Mouse (Mus musculus) myocyte (in vitro differentiated cells): ENCODE measurements around the gene Hcar2. TPM values are rescaled to one million over a fixed set of nuclear protein-coding genes. Genes with fewer than 3 reads are reported as not detected.

Source experiments
- H3K27me3 ChIP-seq: one replicate; pipeline ENCODE4 v1.6.1; 2011; ENCODE audit not compliant: control insufficient read depth, insufficient read depth, insufficient read length
- H3K36me3 ChIP-seq: one replicate; pipeline ENCODE4 v1.6.1; 2011; ENCODE audit not compliant: control insufficient read depth, insufficient read depth
- H3K4me2 ChIP-seq: one replicate; pipeline ENCODE4 v1.6.1; 2011; ENCODE audit warnings: low read depth, control low read depth
- H3K4me3 ChIP-seq: one replicate; pipeline ENCODE4 v1.5.1; 2011; ENCODE audit warnings: mild to moderate bottlenecking, control low read depth, moderate library complexity
- H3K79me2 ChIP-seq: one replicate; pipeline ENCODE4 v1.6.1; 2011; ENCODE audit not compliant: control insufficient read depth, insufficient read depth
- H3ac ChIP-seq: one replicate; pipeline ENCODE4 v1.6.1; 2011; ENCODE audit not compliant: control insufficient read depth, insufficient read length
- CEBPB ChIP-seq: IDR thresholded peaks from 2 replicates; pipeline ENCODE4 v1.6.1; 2011; ENCODE audit warnings: mild to moderate bottlenecking, moderate library complexity; ENCODE audit not compliant: poor library complexity, insufficient read depth, severe bottlenecking
- E2F4 ChIP-seq: IDR thresholded peaks from one replicate; pipeline ENCODE4 v1.6.1; 2011; ENCODE audit warnings: mild to moderate bottlenecking, control low read depth, moderate library complexity; ENCODE audit not compliant: insufficient read depth
- MAX ChIP-seq: IDR thresholded peaks from one replicate; pipeline ENCODE4 v1.6.1; 2011; ENCODE audit warnings: low read depth, mild to moderate bottlenecking, control low read depth
- MYOD1 ChIP-seq, 3 experiments: IDR thresholded peaks; one replicate each; pipeline ENCODE4 v1.6.1; 2011; ENCODE audit warnings: control low read depth in 2 of 3, low read depth in 2 of 3, mild to moderate bottlenecking in 2 of 3, moderate library complexity in 1 of 3; ENCODE audit not compliant: insufficient read length in 2 of 3, control insufficient read depth in 1 of 3
- MYOG ChIP-seq, 3 experiments: IDR thresholded peaks; one replicate each; pipeline ENCODE4 v1.6.1; 2011; ENCODE audit warnings: control low read depth in 2 of 3, low read depth in 2 of 3, mild to moderate bottlenecking in 2 of 3; ENCODE audit not compliant: insufficient read length in 2 of 3, control insufficient read depth in 1 of 3, insufficient read depth in 1 of 3
- POLR2A ChIP-seq: IDR thresholded peaks from one replicate; pipeline ENCODE4 v1.6.1; 2011; ENCODE audit warnings: low read depth, mild to moderate bottlenecking, control low read depth, moderate library complexity; ENCODE audit not compliant: insufficient read length
- POLR2AphosphoS2 ChIP-seq: IDR thresholded peaks from one replicate; pipeline ENCODE4 v1.6.1; 2011; ENCODE audit warnings: low read depth, control low read depth; ENCODE audit not compliant: insufficient read length
- REST ChIP-seq: IDR thresholded peaks from one replicate; pipeline ENCODE4 v1.6.1; 2011; ENCODE audit warnings: mild to moderate bottlenecking, control low read depth, moderate library complexity; ENCODE audit not compliant: insufficient read depth, insufficient read length
- SRF ChIP-seq: IDR thresholded peaks from one replicate; pipeline ENCODE4 v1.6.1; 2011; ENCODE audit warnings: low read depth; ENCODE audit not compliant: control insufficient read depth, insufficient read length
- TCF12 ChIP-seq: IDR thresholded peaks from one replicate; pipeline ENCODE4 v1.6.1; 2011; ENCODE audit warnings: mild to moderate bottlenecking, control low read depth; ENCODE audit not compliant: poor library complexity, insufficient read depth, severe bottlenecking
- TCF3 ChIP-seq: IDR thresholded peaks from one replicate; pipeline ENCODE4 v1.6.1; 2011; ENCODE audit warnings: low read depth, control low read depth; ENCODE audit not compliant: insufficient read length
- USF1 ChIP-seq: IDR thresholded peaks from one replicate; pipeline ENCODE4 v1.6.1; 2011; ENCODE audit warnings: low read depth, mild to moderate bottlenecking, control low read depth, moderate library complexity
- polyA plus RNA-seq: library from polyadenylated mRNA; unstranded; fragments of >200 nt; fragmentation: generic; extraction: Trizol; gene quantifications from one replicate; pipeline ENCODE4 v1.2.1, GENCODE M21; 2012; ENCODE audit warnings: missing spikeins

Hcar2 gene
- polyA plus RNA-seq, 1 experiment: not detected

GRCm38 (mm10) chr5:123890987-123891386 lies 25.7 kb upstream of the Hcar2 start:
- Histone ChIP-seq H3ac (no peak overlapping the region), H3K4me2 (no peak overlapping the region), H3K4me3 (no peak overlapping the region), H3K79me2 (no peaks in the 10 kb centered on the region), H3K27me3 (no peaks in the 10 kb centered on the region), H3K36me3 (no peaks in the 10 kb centered on the region)
- TF ChIP-seq POLR2AphosphoS2: no peak
- TF ChIP-seq SRF: no peak
- no peak for TF ChIP-seq MYOD1 (IDR thresholded peaks at IDR 0.05; ENCODE audit: control insufficient read depth in 1 of 3, insufficient read length in 2 of 3, low read depth in 2 of 3)
- TF ChIP-seq TCF3: no peak
- no peak for TF ChIP-seq TCF12
- TF ChIP-seq MAX: no peak
- no peak for TF ChIP-seq POLR2A
- no peak for TF ChIP-seq USF1
- TF ChIP-seq E2F4: no peak
- TF ChIP-seq MYOG (IDR thresholded peaks at IDR 0.05; ENCODE audit: control insufficient read depth in 1 of 3, insufficient read depth in 1 of 3, insufficient read length in 2 of 3, low read depth in 2 of 3): no peak
- no peak for TF ChIP-seq REST
- TF ChIP-seq CEBPB: no peak

GRCm38 (mm10) chr5:123890312-123890711 lies 25.0 kb upstream of the Hcar2 start:
- Histone ChIP-seq H3ac (no peak overlapping the region), H3K36me3 (no peaks in the 10 kb centered on the region), H3K79me2 (no peaks in the 10 kb centered on the region), H3K4me3 (no peak overlapping the region), H3K27me3 (no peaks in the 10 kb centered on the region), H3K4me2 (no peak overlapping the region)
- TF ChIP-seq SRF: no peak
- no peak for TF ChIP-seq MYOD1 (IDR thresholded peaks at IDR 0.05; ENCODE audit: control insufficient read depth in 1 of 3, insufficient read length in 2 of 3, low read depth in 2 of 3)
- no peak for TF ChIP-seq TCF3
- TF ChIP-seq POLR2AphosphoS2: no peak
- no peak for TF ChIP-seq CEBPB
- no peak for TF ChIP-seq MYOG (IDR thresholded peaks at IDR 0.05; ENCODE audit: control insufficient read depth in 1 of 3, insufficient read depth in 1 of 3, insufficient read length in 2 of 3, low read depth in 2 of 3)

DNA sequence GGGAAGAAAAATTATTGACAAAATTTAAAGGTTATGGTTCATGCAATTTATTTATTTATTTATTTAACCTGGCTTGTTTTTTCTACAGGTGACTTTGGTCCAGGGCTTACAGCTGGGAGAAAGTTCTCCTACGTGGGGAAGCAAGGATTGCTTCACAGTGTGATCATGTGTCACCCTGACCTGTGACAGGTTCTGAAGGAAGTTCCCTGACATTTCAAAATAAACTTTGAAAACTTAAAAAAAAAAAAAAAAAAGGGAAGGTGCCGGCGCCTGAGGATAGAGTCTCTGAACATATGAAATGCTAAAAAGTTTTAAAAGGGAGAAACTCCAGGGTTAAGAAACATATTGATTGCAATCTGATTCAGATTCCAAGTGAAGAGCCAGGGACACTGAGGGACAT lies 21.1 kb upstream of the Hcar2 start:
- TF ChIP-seq TCF3: no peak
- no peak for TF ChIP-seq REST
- no peak for TF ChIP-seq CEBPB
- TF ChIP-seq MYOD1 (IDR thresholded peaks at IDR 0.05; ENCODE audit: control insufficient read depth in 1 of 3, insufficient read length in 2 of 3, low read depth in 2 of 3): no peak
- TF ChIP-seq E2F4: no peak
- Histone ChIP-seq H3ac (no peak overlapping the region), H3K4me2 (no peak overlapping the region), H3K79me2 (no peaks in the 10 kb centered on the region), H3K27me3 (no peaks in the 10 kb centered on the region), H3K36me3 (no peaks in the 10 kb centered on the region), H3K4me3 (no peak overlapping the region)

DNA sequence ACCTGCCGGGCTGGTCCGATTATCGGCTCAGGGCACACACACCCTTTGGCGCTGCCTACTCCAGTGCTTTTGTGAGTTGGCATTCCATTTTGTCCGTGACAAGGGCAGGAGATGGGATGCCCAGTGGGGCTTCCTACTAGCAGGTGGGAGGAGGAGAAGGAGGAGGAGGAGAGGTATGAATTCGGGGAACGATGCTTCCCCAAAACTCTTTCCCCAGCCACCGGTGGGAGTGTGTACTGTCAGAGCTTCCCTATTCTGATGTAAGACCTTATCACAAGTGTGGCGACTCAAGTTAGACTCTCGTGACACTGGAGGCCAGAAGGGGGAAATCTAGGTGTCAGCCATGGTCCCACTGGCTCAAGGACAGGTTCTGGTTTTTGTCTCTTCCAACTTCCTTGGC lies 19.0 kb upstream of the Hcar2 start:
- no peaks in the 10 kb centered on the region for H3K36me3 ChIP-seq
- no peak for TF ChIP-seq CEBPB
- no peak for TF ChIP-seq USF1
- TF ChIP-seq MYOG (IDR thresholded peaks at IDR 0.05; ENCODE audit: control insufficient read depth in 1 of 3, insufficient read depth in 1 of 3, insufficient read length in 2 of 3, low read depth in 2 of 3): no peak
- no peak for TF ChIP-seq TCF3
- no peak for TF ChIP-seq REST
- TF ChIP-seq E2F4: no peak
- no peak for TF ChIP-seq SRF
- TF ChIP-seq TCF12: no peak
- no peak for TF ChIP-seq POLR2AphosphoS2
- TF ChIP-seq POLR2A: no peak
- TF ChIP-seq MYOD1 (IDR thresholded peaks at IDR 0.05; ENCODE audit: control insufficient read depth in 1 of 3, insufficient read length in 2 of 3, low read depth in 2 of 3): no peak
- TF ChIP-seq MAX: no peak

GRCm38 (mm10) chr5:123883891-123884290 lies 18.6 kb upstream of the Hcar2 start:
- Histone ChIP-seq H3K79me2 (no peaks in the 10 kb centered on the region), H3K4me3 (no peak overlapping the region), H3ac (no peak overlapping the region), H3K27me3 (no peaks in the 10 kb centered on the region), H3K36me3 (no peaks in the 10 kb centered on the region), H3K4me2 (no peak overlapping the region)
- TF ChIP-seq POLR2AphosphoS2 (no peak), USF1 (no peak), REST (no peak), POLR2A (no peak), MAX (no peak), TCF12 (no peak), E2F4 (no peak), TCF3 (no peak), MYOD1 (IDR thresholded peaks at IDR 0.05; ENCODE audit: control insufficient read depth in 1 of 3, insufficient read length in 2 of 3, low read depth in 2 of 3) (no peak)

More for the DNA sequence above, 19.0 kb upstream of the Hcar2 start:
- Histone ChIP-seq H3ac (no peak overlapping the region), H3K4me3 (no peak overlapping the region), H3K79me2 (no peaks in the 10 kb centered on the region), H3K4me2 (no peak overlapping the region), H3K27me3 (no peaks in the 10 kb centered on the region)
